Mouse (Mus musculus) lung, postnatal 0 days (tissue): ENCODE results near the gene Fam49a. TPM values are rescaled to one million over a fixed set of nuclear protein-coding genes. Genes with fewer than 3 reads are reported as not detected.

Experiments used
- ATAC-seq: fragments of 200-750 bp; cut with Nextera tagmentation; 2 replicates; pipeline ENCODE4 v1.8.0; 2017; ENCODE audit warnings: moderate library complexity
- DNase-seq: peaks from one replicate; pipeline ENCODE4 v3.0.0-alpha.2; 2016; ENCODE audit warnings: low spot score
- H3K27ac ChIP-seq: fragments of 300-500 bp; sonication (generic); 2 replicates; pipeline ENCODE4 v1.5.1; 2014; ENCODE audit warnings: antibody characterized with exemption, mild to moderate bottlenecking, low read length, mixed read lengths
- H3K27me3 ChIP-seq: fragments of 300-500 bp; sonication (generic); replicated peaks from 2 replicates; pipeline ENCODE4 v1.6.1; 2014; ENCODE audit warnings: low read length, mixed read lengths; ENCODE audit not compliant: insufficient read depth
- H3K36me3 ChIP-seq: fragments of 300-500 bp; sonication (generic); 2 replicates; pipeline ENCODE4 v1.6.1; 2014; ENCODE audit warnings: low read length, mixed read lengths; ENCODE audit not compliant: insufficient read depth
- H3K4me1 ChIP-seq: fragments of 300-500 bp; sonication (generic); 2 replicates; pipeline ENCODE4 v1.6.1; 2014; ENCODE audit warnings: antibody characterized with exemption, low read depth, low read length, mixed read lengths; ENCODE audit not compliant: insufficient read depth
- H3K4me2 ChIP-seq: fragments of 300-500 bp; sonication (generic); replicated peaks from 2 replicates; pipeline ENCODE4 v1.6.1; 2014; ENCODE audit warnings: low read depth, mild to moderate bottlenecking, low read length, moderate library complexity, mixed read lengths
- H3K4me3 ChIP-seq: fragments of 300-500 bp; sonication (generic); 2 replicates; pipeline ENCODE4 v1.5.1; 2014; ENCODE audit warnings: low read depth, low read length
- H3K9ac ChIP-seq: fragments of 300-500 bp; sonication (generic); replicated peaks from 2 replicates; pipeline ENCODE4 v1.6.1; 2014; ENCODE audit warnings: low read depth, mild to moderate bottlenecking
- H3K9me3 ChIP-seq: fragments of 300-500 bp; sonication (generic); 2 replicates; pipeline ENCODE4 v1.6.1; 2016; ENCODE audit warnings: low read length, mixed read lengths
- CTCF ChIP-seq: IDR thresholded peaks from 2 replicates; pipeline ENCODE4 v1.5.1; 2016; ENCODE audit warnings: antibody characterized with exemption, mild to moderate bottlenecking
- EP300 ChIP-seq: IDR thresholded peaks from 2 replicates; pipeline ENCODE4 v1.6.1; 2016; ENCODE audit warnings: antibody characterized with exemption, mild to moderate bottlenecking, control low read depth
- WGBS: fragments of 180-500 bp; shearing (Covaris S2); extraction: QIAGEN DNeasy Blood & Tissue Kit; methylation state at CpG from one replicate; pipeline ENCODE4 v1.1.7; 2014; 5-methylcytosine and 5-hydroxymethylcytosine counted together
- polyA plus RNA-seq: library from polyadenylated mRNA; unstranded; fragments of >200 nt; fragmentation: Nextera tagmentation; extraction: Ambion mirVana; gene quantifications from 2 replicates; pipeline ENCODE4 v1.2.1, GENCODE M21; 2015

Fam49a gene
- polyA plus RNA-seq, 1 experiment from 2014 or later: 16.7 TPM

GRCm38 (mm10) chr12:12223336-12223735 lies 38.6 kb upstream of the Fam49a start:
- peak; percentile 64 for ATAC-seq

GRCm38 (mm10) chr12:12225706-12226105 lies 36.2 kb upstream of the Fam49a start:
- Histone ChIP-seq H3K36me3 (no peaks in the 10 kb centered on the region), H3K27ac (no peak overlapping the region), H3K4me3 (no peak overlapping the region), H3K4me1 (no peaks in the 10 kb centered on the region), H3K9ac (no peak overlapping the region), H3K27me3 (no peaks in the 10 kb centered on the region), H3K4me2 (no peak overlapping the region), H3K9me3 (no peaks in the 10 kb centered on the region)
- TF ChIP-seq EP300: no peak
- TF ChIP-seq CTCF: no peak
- no peak for DNase-seq
- WGBS: 78% methylated on average over 6 of the region's 6 CpGs
- ATAC-seq: no peak

More at GRCm38 (mm10) chr12:12223336-12223735, 38.6 kb upstream of the Fam49a start:
- Histone ChIP-seq H3K9ac (no peak overlapping the region), H3K4me3 (no peak overlapping the region), H3K27me3 (no peaks in the 10 kb centered on the region), H3K27ac (peak overlapping the region; percentile 68), H3K4me2 (no peak overlapping the region), H3K4me1 (no peaks in the 10 kb centered on the region), H3K36me3 (no peaks in the 10 kb centered on the region), H3K9me3 (no peaks in the 10 kb centered on the region)
- peak; percentile 51; the same call in 1 of the 2 replicates for TF ChIP-seq EP300
- TF ChIP-seq CTCF: no peak
- 44% methylated on average over 2 of the region's 2 CpGs for WGBS
- DNase-seq: peak; percentile 92

GRCm38 (mm10) chr12:12227594-12227993 lies 34.3 kb upstream of the Fam49a start:
- H3K9ac ChIP-seq: no peak overlapping the region
- no peak overlapping the region for H3K27ac ChIP-seq
- H3K4me1 ChIP-seq: no peaks in the 10 kb centered on the region
- H3K36me3 ChIP-seq: no peaks in the 10 kb centered on the region
- ATAC-seq (peak; percentile 72), DNase-seq (peak; percentile 80)
- 57% methylated on average over 3 of the region's 3 CpGs for WGBS
- no peaks in the 10 kb centered on the region for H3K9me3 ChIP-seq
- H3K4me3 ChIP-seq: no peak overlapping the region
- no peak overlapping the region for H3K4me2 ChIP-seq
- peak; percentile 82 for TF ChIP-seq EP300
- TF ChIP-seq CTCF: no peak
- H3K27me3 ChIP-seq: no peaks in the 10 kb centered on the region

- Histone ChIP-seq H3K4me2 (no peak overlapping the region), H3K27me3 (no peaks in the 10 kb centered on the region), H3K4me3 (no peak overlapping the region), H3K9me3 (no peaks in the 10 kb centered on the region), H3K9ac (no peak overlapping the region), H3K4me1 (no peaks in the 10 kb centered on the region), H3K27ac (no peak overlapping the region), H3K36me3 (no peaks in the 10 kb centered on the region)
- no peak for TF ChIP-seq CTCF
- ATAC-seq (no peak), DNase-seq (peak; percentile 19)
Measured at GRCm38 (mm10) chr12:12230031-12230557, 31.8 kb upstream of the Fam49a start.

DNA sequence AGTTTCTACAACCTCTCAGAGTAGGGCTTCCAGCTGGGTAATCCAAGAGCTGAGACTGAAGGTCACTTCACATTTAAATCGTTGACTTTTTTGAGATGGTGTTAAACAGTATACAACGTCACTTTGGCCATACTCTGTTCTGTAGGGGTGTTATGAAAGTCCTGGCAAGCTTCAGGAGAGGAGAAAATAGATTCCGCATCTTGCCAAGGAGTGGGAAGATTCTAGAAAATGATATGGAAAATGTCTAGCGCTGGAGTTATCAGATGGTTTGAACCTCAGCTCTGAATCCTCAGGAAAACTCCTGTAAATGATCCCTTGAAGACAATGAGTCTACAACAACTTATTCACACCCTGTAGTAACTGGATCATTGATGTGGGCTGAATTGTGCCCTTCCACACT lies 29.8 kb upstream of the Fam49a start:
- H3K4me3 ChIP-seq: no peak overlapping the region
- H3K9ac ChIP-seq: no peak overlapping the region
- ATAC-seq: no peak
- no peaks in the 10 kb centered on the region for H3K27me3 ChIP-seq
- H3K4me2 ChIP-seq: no peak overlapping the region
- 70% methylated on average over 4 of the region's 4 CpGs for WGBS
- H3K4me1 ChIP-seq: no peaks in the 10 kb centered on the region
- no peaks in the 10 kb centered on the region for H3K9me3 ChIP-seq
- H3K27ac ChIP-seq: no peak overlapping the region
- TF ChIP-seq EP300 (no peak), CTCF (no peak)
- H3K36me3 ChIP-seq: no peaks in the 10 kb centered on the region
- DNase-seq: no peak

DNA sequence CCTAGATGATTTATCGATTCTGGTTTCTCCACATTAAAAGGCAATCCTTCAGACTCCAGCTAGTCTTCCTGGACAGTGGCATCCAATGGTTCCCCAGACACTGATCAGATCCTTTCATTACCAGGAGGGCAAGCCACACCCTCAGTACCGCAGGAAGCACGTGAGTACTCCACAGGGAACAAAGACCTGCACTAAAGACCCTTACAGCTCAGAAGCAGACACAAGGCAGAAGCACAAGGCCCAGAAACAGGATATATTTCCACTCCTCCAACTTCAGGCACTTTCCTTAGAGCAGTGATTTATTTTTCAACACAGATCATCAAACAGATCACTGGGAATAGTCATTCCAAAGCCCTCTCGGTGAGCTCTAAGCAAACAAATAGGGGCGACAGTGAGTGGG lies 25.0 kb upstream of the Fam49a start:
- no peak for DNase-seq
- H3K4me1 ChIP-seq: no peaks in the 10 kb centered on the region
- TF ChIP-seq CTCF: no peak
- TF ChIP-seq EP300: no peak
- no peaks in the 10 kb centered on the region for H3K27me3 ChIP-seq
- no peak overlapping the region for H3K4me2 ChIP-seq
- no peak for ATAC-seq
- H3K4me3 ChIP-seq: no peak overlapping the region
- H3K9me3 ChIP-seq: no peaks in the 10 kb centered on the region
- H3K27ac ChIP-seq: no peak overlapping the region
- H3K36me3 ChIP-seq: no peaks in the 10 kb centered on the region
- 46% methylated on average over 5 of the region's 5 CpGs for WGBS
- no peak overlapping the region for H3K9ac ChIP-seq

GRCm38 (mm10) chr12:12239502-12239901 lies 22.4 kb upstream of the Fam49a start:
- Histone ChIP-seq H3K36me3 (no peaks in the 10 kb centered on the region), H3K27ac (no peak overlapping the region), H3K4me2 (no peak overlapping the region), H3K9ac (no peak overlapping the region), H3K27me3 (no peaks in the 10 kb centered on the region), H3K9me3 (no peaks in the 10 kb centered on the region), H3K4me3 (no peak overlapping the region), H3K4me1 (no peaks in the 10 kb centered on the region)
- 54% methylated on average over 3 of the region's 3 CpGs for WGBS
- ATAC-seq (no peak), DNase-seq (no peak)
- no peak for TF ChIP-seq CTCF
- TF ChIP-seq EP300: no peak
